ENCODE assay signal across 8 mouse cellular contexts in genomic region chr4:108383183-108383714, GRCm38 (mm10). TPM values are rescaled to one million over a fixed set of nuclear protein-coding genes. Genes with fewer than 3 reads are reported as not detected.
DNase-seq lines count a peak whose midpoint lies in the region; ATAC-seq lines count a peak whose summit lies in the region.

Shisal2a (minus strand) TSS chr4:108383349.

- peak within 1 kb of the TSS; percentile 84 for H3K4me2 ChIP-seq in intestine, embryonic 16.5 days (ENCODE audit: low read depth, low read length)
- H3K4me2 ChIP-seq in midbrain, embryonic 16.5 days (ENCODE audit: low read length) = peak within 1 kb of the TSS; percentile 70

- peak within 1 kb of the TSS; percentile 68 for H3K9ac ChIP-seq in intestine, embryonic 16.5 days (ENCODE audit: low read depth, low read length)
- peak within 1 kb of the TSS; percentile 69 for H3K9ac ChIP-seq in midbrain, embryonic 16.5 days (ENCODE audit: low read depth, low read length)

- H3K36me3 ChIP-seq in megakaryocyte, embryonic 14.5 days (replicated peaks; ENCODE audit: low read length) = no peaks in the 10 kb centered on the region
- no peaks in the 10 kb centered on the region for H3K36me3 ChIP-seq in intestine, embryonic 16.5 days (ENCODE audit: control insufficient read depth, insufficient read depth, low read length)
- no peaks in the 10 kb centered on the region for H3K36me3 ChIP-seq in midbrain, embryonic 16.5 days (ENCODE audit: control insufficient read depth, insufficient read depth, low read length)

- H3K4me1 ChIP-seq in megakaryocyte, embryonic 14.5 days = peaks cover 76% of the 10 kb centered on the region
- H3K4me1 ChIP-seq in intestine, embryonic 16.5 days (ENCODE audit: control insufficient read depth, insufficient read depth, low read length) = 0 out of 2 replicates have a peak, but pooled peaks cover 6% of the 10 kb centered on the region
- H3K4me1 ChIP-seq in midbrain, embryonic 16.5 days (ENCODE audit: control insufficient read depth, insufficient read depth, low read length) = peaks cover 4% of the 10 kb centered on the region

- WGBS in intestine, embryonic 16.5 days = 3% methylated on average over 55 of the region's 55 CpGs
- WGBS in midbrain, embryonic 16.5 days = 2% methylated on average over 55 of the region's 55 CpGs

- no peak within 1 kb of the TSS for H3K27ac ChIP-seq in intestine, embryonic 16.5 days (ENCODE audit: low read length)
- H3K27ac ChIP-seq in midbrain, embryonic 16.5 days (ENCODE audit: low read length) = peak within 1 kb of the TSS; percentile 4; the same call in 1 of the 2 replicates

- H3K9me3 ChIP-seq in megakaryocyte, embryonic 14.5 days = no peaks in the 10 kb centered on the region; the same call in 1 of the 2 replicates
- H3K9me3 ChIP-seq in intestine, embryonic 16.5 days (ENCODE audit: control insufficient read depth, low read length) = no peaks in the 10 kb centered on the region
- no peaks in the 10 kb centered on the region for H3K9me3 ChIP-seq in midbrain, embryonic 16.5 days (replicated peaks; ENCODE audit: control insufficient read depth, low read length, poor library complexity, severe bottlenecking)

- peak; percentile 16 for DNase-seq in CD4-positive, CD25-positive, alpha-beta regulatory T cell, adult 2 months (ENCODE audit: low read depth, low spot score)
- DNase-seq in left cerebral cortex, adult 8-10 months (ENCODE audit: low spot score in 2 of 2) = no peak

- H3K27me3 ChIP-seq in megakaryocyte, embryonic 14.5 days (replicated peaks) = peaks cover 75% of the 10 kb centered on the region
- peaks cover 13% of the 10 kb centered on the region for H3K27me3 ChIP-seq in intestine, embryonic 16.5 days (replicated peaks; ENCODE audit: control insufficient read depth, insufficient read depth, low read length)
- H3K27me3 ChIP-seq in midbrain, embryonic 16.5 days (ENCODE audit: control insufficient read depth, insufficient read depth, low read depth, low read length) = peaks cover 4% of the 10 kb centered on the region; the same call in 1 of the 2 replicates

- ATAC-seq in CD4-positive, CD25-positive, alpha-beta regulatory T cell, adult 4 months = no peak
- no peak for ATAC-seq in megakaryocyte, adult 5-6 weeks (ENCODE audit: poor library complexity, severe bottlenecking)
- ATAC-seq in intestine, embryonic 16.5 days = no peak
- ATAC-seq in midbrain, embryonic 16.5 days = peak; percentile 60
- ATAC-seq in frontal cortex, adult (ENCODE audit: low TSS enrichment) = no peak

- H3K4me3 ChIP-seq in megakaryocyte, embryonic 14.5 days (replicated peaks) = peak within 1 kb of the TSS; percentile 90
- H3K4me3 ChIP-seq in intestine, embryonic 16.5 days (ENCODE audit: low read length) = peak within 1 kb of the TSS; percentile 50
- peak within 1 kb of the TSS; percentile 48 for H3K4me3 ChIP-seq in midbrain, embryonic 16.5 days (ENCODE audit: low read depth, low read length)

RNA-seq across cellular contexts. Expression of gene Shisal2a, which starts in this region (rescaled TPM):
- polyA plus RNA-seq in CD4-positive, CD25-positive, alpha-beta regulatory T cell, adult 4 months (2017; shearing (Covaris generic)) = not detected
- not detected in 2 replicates for polyA plus RNA-seq in megakaryocyte, embryonic 14.5 days (2012; ENCODE audit: insufficient read depth, low replicate concordance)
- not detected in 2 replicates for total RNA-seq in megakaryocyte, adult 5-6 weeks (2015)
- total RNA-seq in megakaryocyte, adult 5-6 weeks (2017) = not detected in 2 replicates
- polyA plus RNA-seq in intestine, embryonic 16.5 days (2015; fragmentation: Nextera tagmentation; extraction: Ambion mirVana) = 0.72 and 0.99 TPM in 2 replicates
- polyA plus RNA-seq in midbrain, embryonic 16.5 days (2015; fragmentation: Nextera tagmentation; extraction: Ambion mirVana) = 6.8 and 6.9 TPM in 2 replicates
- total RNA-seq in left cerebral cortex, adult 8-10 months (2022) = not detected
